Mouse (Mus musculus): ENCODE data around the gene Stat2.

The Stat2 gene

GRCm38 (mm10) chr10:128336195-128336594 is 65.8 kb downstream of the Stat2 start:
- CTCF ChIA-PET: interaction anchor here in 3 of 4 experiments (0.6 to 1.3 kb wide), 6 partner anchors 8 to 75 kb away, joined by 3 to 5 read pairs (median 3); partner anchors contain the start of genes Cnpy2 (in 1 of the 3), Nabp2 (in 1 of the 3) and Rnf41 (in 1 of the 3)
- POLR2A ChIA-PET: interaction anchor here in 3 of 4 experiments (0.6 to 14.1 kb wide), 20 partner anchors 11 to 212 kb away, joined by 3 to 252 read pairs (median 4); partner anchors contain the start of genes Cnpy2 (in 3 of the 3), Pan2 (in 2 of the 3), Zc3h10 (in 2 of the 3) and Coq10a (in 1 of the 3)

- ChIA-PET CTCF (interaction anchor here in 2 of 4 experiments (0.8 to 1.2 kb wide), 4 partner anchors 9 to 75 kb away, joined by 3 read pairs; partner anchors contain the start of genes Nabp2 (in 1 of the 2) and Rnf41 (in 1 of the 2)), POLR2A (interaction anchor here (0.6 to 14.1 kb wide), 28 partner anchors 8 to 302 kb away, joined by 3 to 252 read pairs (median 4); partner anchors contain the start of genes Cnpy2 (in 3 of the 4), Pan2 (in 2 of the 4), Zc3h10 (in 2 of the 4) and Gls2 (in 1 of the 4))
These were observed 66.2 kb downstream of the Stat2 start for GRCm38 (mm10) chr10:128336597-128336996.

- CTCF ChIA-PET: interaction anchor here in 2 of 4 experiments (0.7 to 2.1 kb wide), 8 partner anchors 11 to 74 kb away, joined by 3 to 7 read pairs (median 4); partner anchors contain the start of genes Cnpy2 (in 1 of the 2), Nabp2 (in 1 of the 2) and Rnf41 (in 1 of the 2)
- POLR2A ChIA-PET: interaction anchor here (0.5 to 14.1 kb wide), 60 partner anchors 9 to 676 kb away, joined by 3 to 252 read pairs (median 4); partner anchors contain the start of genes Cnpy2 (in 3 of the 4), Pa2g4 (in 3 of the 4), Zc3h10 (in 3 of the 4) and Nabp2 (in 2 of the 4)
These were observed 67.2 kb downstream of the Stat2 start, which contains the start of gene Cs for GRCm38 (mm10) chr10:128337306-128338181. TSS of gene Cs (plus strand) at chr10:128337734.

- CTCF ChIA-PET: interaction anchor here in 2 of 4 experiments (0.7 to 2.1 kb wide), 9 partner anchors 12 to 662 kb away, joined by 3 to 7 read pairs (median 3); partner anchors contain the start of genes Cnpy2 (in 1 of the 2), Nabp2 (in 1 of the 2) and Rnf41 (in 1 of the 2)
- POLR2A ChIA-PET: interaction anchor here (0.5 to 14.1 kb wide), 51 partner anchors 9 to 676 kb away, joined by 3 to 252 read pairs (median 4); partner anchors contain the start of genes Cnpy2 (in 3 of the 4), Zc3h10 (in 3 of the 4), Nabp2 (in 2 of the 4) and Pa2g4 (in 2 of the 4)
These were observed 68.1 kb downstream of the Stat2 start for GRCm38 (mm10) chr10:128338415-128338814.

- CTCF ChIA-PET: interaction anchor here in 2 of 4 experiments (0.7 to 2.1 kb wide), 5 partner anchors 17 to 662 kb away, joined by 3 to 7 read pairs (median 6); partner anchors contain the start of gene Cnpy2 (in 1 of the 2)
- POLR2A ChIA-PET: interaction anchor here in 2 of 4 experiments (0.6 to 14.1 kb wide), 25 partner anchors 12 to 557 kb away, joined by 3 to 252 read pairs (median 7); partner anchors contain the start of genes Cnpy2 (in 2 of the 2), Nabp2 (in 2 of the 2), Pan2 (in 2 of the 2) and Rnf41 (in 2 of the 2)
These were observed 68.6 kb downstream of the Stat2 start for GRCm38 (mm10) chr10:128338948-128339347.

- POLR2A ChIA-PET: interaction anchor here in 3 of 4 experiments (0.6 to 14.1 kb wide), 20 partner anchors 10 to 579 kb away, joined by 3 to 252 read pairs (median 4); partner anchors contain the start of genes Cnpy2 (in 2 of the 3), Coq10a (in 2 of the 3), Nabp2 (in 1 of the 3) and Naca (in 1 of the 3)
- CTCF ChIA-PET: interaction anchor here (0.5 to 1.4 kb wide), 13 partner anchors 9 to 259 kb away, joined by 3 to 8 read pairs (median 3); partner anchors contain the start of gene Stat2 (in 1 of the 4)
These were observed 69.9 kb downstream of the Stat2 start for GRCm38 (mm10) chr10:128340257-128340656.

All from embryonic stem cell, embryonic (primary cell).